Mouse (Mus musculus): ENCODE data around the gene Ccdc57. TPM values are rescaled to one million over a fixed set of nuclear protein-coding genes. Genes with fewer than 3 reads are reported as not detected.

Gene Ccdc57
- polyA plus RNA-seq, 1 experiment from 2014 or later: 8.8 TPM

DNA sequence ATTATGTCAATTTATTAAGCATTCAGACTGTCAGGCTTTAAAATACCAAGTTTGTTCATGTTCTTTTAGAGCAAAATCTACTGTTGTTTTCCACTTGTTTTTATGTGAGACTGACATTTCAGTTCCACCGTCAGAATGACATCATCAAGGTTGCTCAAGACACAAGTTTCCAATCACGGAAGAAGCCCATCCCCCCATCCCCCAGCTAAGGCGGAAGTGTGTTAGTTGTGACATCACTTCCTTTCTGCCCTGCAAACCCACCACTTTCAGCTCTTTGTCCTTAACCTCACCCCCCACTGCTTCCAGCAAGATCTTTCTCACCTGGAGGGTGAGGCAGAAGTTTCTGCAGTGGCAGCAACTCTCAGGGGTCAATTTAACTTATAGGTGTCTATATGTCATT is 16.2 kb downstream of the Ccdc57 start:
- Histone ChIP-seq H3K27me3 (replicated peaks; ENCODE audit: control insufficient read depth, insufficient read depth, low read length) (no peaks in the 10 kb centered on the region), H3K27ac (ENCODE audit: low read length) (no peak overlapping the region), H3K36me3 (ENCODE audit: control insufficient read depth, insufficient read depth) (peaks cover 13% of the 10 kb centered on the region), H3K9ac (replicated peaks; ENCODE audit: low read depth, low read length) (no peak overlapping the region), H3K4me1 (replicated peaks; ENCODE audit: control insufficient read depth, insufficient read depth, low read length) (no peaks in the 10 kb centered on the region), H3K4me2 (ENCODE audit: low read length) (no peak overlapping the region), H3K9me3 (ENCODE audit: control insufficient read depth, low read length) (no peaks in the 10 kb centered on the region), H3K4me3 (replicated peaks; ENCODE audit: low read length) (no peak overlapping the region)
- 86% methylated on average over 3 of the region's 3 CpGs for WGBS
- no peak for ATAC-seq

DNA sequence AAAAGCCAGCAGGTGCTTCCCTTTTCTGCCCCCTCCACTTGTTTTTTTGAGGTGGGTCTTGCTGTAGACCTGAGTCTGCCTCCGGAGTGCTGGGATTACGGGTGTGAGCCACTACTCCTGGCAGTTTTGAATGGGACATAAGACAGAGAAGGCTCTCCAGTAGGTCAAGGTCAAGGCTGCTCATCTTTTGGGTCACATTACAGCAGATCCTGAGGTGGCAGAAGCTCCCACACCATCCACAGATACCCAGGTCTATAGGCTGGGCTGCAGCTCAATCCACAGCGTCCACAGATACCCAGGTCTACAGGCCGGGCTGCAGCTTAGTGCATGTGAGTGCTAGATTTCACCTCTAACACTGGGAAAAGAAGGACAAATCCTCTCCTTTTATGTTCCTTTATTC is 18.9 kb downstream of the Ccdc57 start:
- Histone ChIP-seq H3K9me3 (ENCODE audit: control insufficient read depth, low read length) (no peaks in the 10 kb centered on the region), H3K27me3 (replicated peaks; ENCODE audit: control insufficient read depth, insufficient read depth, low read length) (no peaks in the 10 kb centered on the region), H3K9ac (replicated peaks; ENCODE audit: low read depth, low read length) (no peak overlapping the region), H3K4me1 (replicated peaks; ENCODE audit: control insufficient read depth, insufficient read depth, low read length) (no peaks in the 10 kb centered on the region), H3K4me3 (replicated peaks; ENCODE audit: low read length) (no peak overlapping the region), H3K27ac (ENCODE audit: low read length) (no peak overlapping the region), H3K4me2 (ENCODE audit: low read length) (no peak overlapping the region), H3K36me3 (ENCODE audit: control insufficient read depth, insufficient read depth) (peaks cover 9% of the 10 kb centered on the region)
- ATAC-seq: no peak
- 92% methylated on average over 4 of the region's 4 CpGs for WGBS

DNA sequence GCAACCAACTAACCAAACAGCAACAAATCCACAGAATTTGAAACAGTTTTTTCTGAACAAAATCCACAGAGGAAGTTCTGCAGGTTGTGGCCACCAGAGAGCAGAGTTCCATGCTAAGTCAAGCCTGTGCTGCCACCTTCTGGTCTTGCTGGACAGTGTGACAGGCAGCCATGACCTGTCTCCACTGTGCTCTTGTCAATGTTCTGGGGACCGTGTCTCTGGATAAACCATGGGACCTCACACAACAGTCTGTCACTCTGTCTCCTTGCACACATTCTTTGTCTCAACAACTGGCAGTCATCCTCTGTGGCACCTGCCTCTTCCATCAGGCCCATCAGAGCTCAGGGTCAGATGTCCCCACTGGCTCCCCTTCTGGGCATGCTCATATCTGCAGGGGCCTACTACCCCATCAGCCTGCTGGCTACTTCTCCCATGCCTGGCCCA is 27.2 kb downstream of the Ccdc57 start:
- no peaks in the 10 kb centered on the region for H3K4me1 ChIP-seq (replicated peaks; ENCODE audit: control insufficient read depth, insufficient read depth, low read length)
- no peaks in the 10 kb centered on the region for H3K9me3 ChIP-seq (ENCODE audit: control insufficient read depth, low read length)
- no peak overlapping the region for H3K4me2 ChIP-seq (ENCODE audit: low read length)
- H3K36me3 ChIP-seq (ENCODE audit: control insufficient read depth, insufficient read depth): no peaks in the 10 kb centered on the region
- 16% methylated on average over 1 of the region's 1 CpGs for WGBS
- no peaks in the 10 kb centered on the region for H3K27me3 ChIP-seq (replicated peaks; ENCODE audit: control insufficient read depth, insufficient read depth, low read length)
- H3K4me3 ChIP-seq (replicated peaks; ENCODE audit: low read length): no peak overlapping the region
- H3K9ac ChIP-seq (replicated peaks; ENCODE audit: low read depth, low read length): no peak overlapping the region
- H3K27ac ChIP-seq (ENCODE audit: low read length): no peak overlapping the region
- ATAC-seq: no peak

DNA sequence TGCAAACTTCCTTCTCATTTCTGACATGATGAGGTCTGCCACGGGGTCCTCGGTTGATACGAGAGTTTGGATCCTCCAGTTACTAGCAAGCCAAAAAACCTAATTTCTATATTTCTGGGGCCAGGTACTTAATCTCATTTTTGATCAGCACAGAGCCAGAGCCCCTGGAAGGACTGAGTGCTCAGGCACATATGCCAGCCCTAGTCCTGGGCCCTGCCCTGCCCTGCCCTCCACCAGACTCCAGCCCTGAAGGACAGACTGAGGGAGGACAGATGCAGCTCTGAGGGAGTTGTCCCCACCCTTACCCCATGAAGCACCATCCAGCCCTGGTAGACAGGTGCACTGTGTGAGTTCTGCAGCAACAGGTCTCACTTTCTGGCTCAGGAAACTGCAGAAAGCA is 28.1 kb downstream of the Ccdc57 start:
- H3K9ac ChIP-seq (replicated peaks; ENCODE audit: low read depth, low read length): no peak overlapping the region
- ATAC-seq: no peak
- WGBS: 99% methylated on average over 3 of the region's 3 CpGs

DNA sequence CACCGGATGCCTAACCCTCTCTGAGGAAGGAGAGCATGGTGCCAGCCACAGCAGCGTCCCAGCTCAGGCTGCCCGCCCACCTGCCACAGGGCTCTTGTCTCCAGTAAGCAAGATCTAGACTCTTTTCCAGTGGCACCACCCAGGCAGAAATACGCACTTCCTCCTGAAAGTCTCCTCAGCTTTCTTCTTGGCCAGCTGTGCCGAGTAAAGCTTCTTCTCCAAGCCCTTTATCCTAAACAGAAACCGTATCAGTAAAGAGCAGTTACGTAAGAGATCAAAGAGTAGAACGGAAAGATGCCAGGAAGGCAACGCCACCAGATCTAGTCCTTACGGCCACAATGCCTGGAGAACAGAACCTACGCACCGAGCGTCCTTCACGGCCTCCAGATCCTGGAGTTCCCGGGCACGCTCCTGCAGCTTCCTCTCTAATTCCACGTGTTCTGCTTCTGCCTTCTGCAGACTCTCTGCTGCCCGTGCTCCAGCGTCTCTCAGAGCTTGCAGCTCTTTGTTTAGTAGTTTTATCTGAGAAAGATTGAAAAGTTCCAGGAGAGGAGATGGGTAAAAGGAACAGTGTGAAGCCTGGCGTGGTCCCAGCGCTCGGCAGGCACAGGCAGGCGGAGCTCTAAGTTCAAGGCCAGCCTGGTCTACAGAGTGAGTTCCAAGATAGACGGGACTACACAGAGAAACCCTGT is 29.4 kb downstream of the Ccdc57 start:
- H3K4me3 ChIP-seq (replicated peaks; ENCODE audit: low read length): no peak overlapping the region
- no peak for ATAC-seq
- WGBS: 85% methylated on average over 24 of the region's 24 CpGs
- H3K4me1 ChIP-seq (replicated peaks; ENCODE audit: control insufficient read depth, insufficient read depth, low read length): no peaks in the 10 kb centered on the region
- H3K9me3 ChIP-seq (ENCODE audit: control insufficient read depth, low read length): no peaks in the 10 kb centered on the region
- H3K27me3 ChIP-seq (replicated peaks; ENCODE audit: control insufficient read depth, insufficient read depth, low read length): no peaks in the 10 kb centered on the region
- H3K4me2 ChIP-seq (ENCODE audit: low read length): no peak overlapping the region
- no peak overlapping the region for H3K9ac ChIP-seq (replicated peaks; ENCODE audit: low read depth, low read length)
- no peak overlapping the region for H3K27ac ChIP-seq (ENCODE audit: low read length)
- H3K36me3 ChIP-seq (ENCODE audit: control insufficient read depth, insufficient read depth): no peaks in the 10 kb centered on the region

More for the DNA sequence above, 28.1 kb downstream of the Ccdc57 start:
- H3K27ac ChIP-seq (ENCODE audit: low read length): no peak overlapping the region
- H3K27me3 ChIP-seq (replicated peaks; ENCODE audit: control insufficient read depth, insufficient read depth, low read length): no peaks in the 10 kb centered on the region
- no peak overlapping the region for H3K4me3 ChIP-seq (replicated peaks; ENCODE audit: low read length)
- H3K4me1 ChIP-seq (replicated peaks; ENCODE audit: control insufficient read depth, insufficient read depth, low read length): no peaks in the 10 kb centered on the region
- H3K36me3 ChIP-seq (ENCODE audit: control insufficient read depth, insufficient read depth): no peaks in the 10 kb centered on the region
- no peaks in the 10 kb centered on the region for H3K9me3 ChIP-seq (ENCODE audit: control insufficient read depth, low read length)
- no peak overlapping the region for H3K4me2 ChIP-seq (ENCODE audit: low read length)

DNA sequence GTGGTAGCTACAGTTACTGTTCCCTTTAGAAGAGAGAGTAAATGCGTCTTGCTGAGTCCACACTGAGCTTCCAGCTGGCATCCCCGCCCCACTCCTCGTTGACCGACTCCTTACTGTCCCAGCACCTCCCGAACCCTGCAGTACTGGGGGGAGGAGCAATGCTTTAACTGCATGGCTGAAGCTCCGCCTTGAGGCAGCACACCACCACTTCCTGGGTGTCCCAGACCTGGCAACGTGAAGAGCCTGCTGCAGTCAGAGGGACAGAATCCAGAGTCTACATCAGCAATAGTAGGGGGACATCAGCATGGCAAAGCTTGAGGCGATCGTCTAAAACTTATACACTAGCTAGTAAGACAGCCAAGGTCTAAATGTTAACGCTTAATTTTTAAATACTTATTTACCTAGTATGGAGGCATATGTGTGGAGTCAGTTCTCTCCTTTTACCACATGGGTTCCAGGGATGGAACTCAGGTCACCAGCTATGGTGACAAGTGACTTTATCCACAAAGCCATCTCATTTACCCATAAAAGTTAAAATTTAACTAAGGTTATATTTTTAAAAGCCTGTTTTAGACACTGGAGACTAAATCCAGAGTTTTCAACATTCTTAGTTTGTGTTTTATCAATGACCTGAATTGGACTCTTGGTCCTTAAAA is 30.1 kb downstream of the Ccdc57 start:
- Histone ChIP-seq H3K27ac (ENCODE audit: low read length) (no peak overlapping the region), H3K9ac (replicated peaks; ENCODE audit: low read depth, low read length) (no peak overlapping the region), H3K4me2 (ENCODE audit: low read length) (no peak overlapping the region), H3K9me3 (ENCODE audit: control insufficient read depth, low read length) (no peaks in the 10 kb centered on the region), H3K4me1 (replicated peaks; ENCODE audit: control insufficient read depth, insufficient read depth, low read length) (no peaks in the 10 kb centered on the region), H3K36me3 (ENCODE audit: control insufficient read depth, insufficient read depth) (no peaks in the 10 kb centered on the region), H3K4me3 (replicated peaks; ENCODE audit: low read length) (no peak overlapping the region), H3K27me3 (replicated peaks; ENCODE audit: control insufficient read depth, insufficient read depth, low read length) (no peaks in the 10 kb centered on the region)
- ATAC-seq: no peak
- 52% methylated on average over 10 of the region's 10 CpGs for WGBS

DNA sequence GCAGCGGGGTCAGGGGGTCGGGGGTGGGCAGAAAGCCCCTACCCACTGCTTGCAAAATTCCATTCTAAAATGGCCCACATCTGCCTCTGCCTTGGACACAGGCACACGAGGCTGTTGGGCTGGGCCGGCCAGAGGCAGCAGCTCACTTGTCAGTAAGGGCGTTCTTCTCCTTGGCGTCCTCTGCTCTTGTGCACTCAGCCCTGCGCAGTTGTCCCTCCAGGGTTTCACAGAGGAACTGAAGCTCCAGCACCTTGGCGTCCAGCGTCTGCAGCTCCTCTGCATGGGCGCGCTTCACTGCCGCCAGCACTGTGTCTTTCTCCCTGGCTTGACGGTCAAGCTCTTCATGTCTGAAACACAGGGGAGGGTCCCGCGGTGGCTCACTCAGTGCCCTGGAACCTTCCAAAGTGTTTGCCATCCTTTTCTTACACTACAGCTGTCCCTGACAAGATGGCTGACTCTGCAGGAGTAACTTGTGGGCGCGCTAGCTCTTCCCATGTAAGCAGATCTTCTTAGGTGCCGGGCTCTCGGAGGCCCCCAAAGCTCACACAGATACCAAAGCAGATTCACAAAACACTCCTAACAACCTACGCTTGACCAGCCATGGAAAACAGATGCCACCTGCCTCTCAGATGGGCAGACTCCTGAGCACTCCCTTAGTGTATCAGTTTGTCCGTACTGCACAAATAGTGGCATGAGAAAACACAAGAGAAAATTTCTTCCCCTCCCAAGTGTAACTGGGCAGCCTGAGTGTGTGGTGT is 30.8 kb downstream of the Ccdc57 start:
- H3K4me2 ChIP-seq (ENCODE audit: low read length): no peak overlapping the region
- H3K4me1 ChIP-seq (replicated peaks; ENCODE audit: control insufficient read depth, insufficient read depth, low read length): no peaks in the 10 kb centered on the region
- H3K36me3 ChIP-seq (ENCODE audit: control insufficient read depth, insufficient read depth): 0 out of 2 replicates have a peak, but pooled peaks cover 1% of the 10 kb centered on the region
- WGBS: 84% methylated on average over 21 of the region's 21 CpGs
- H3K9me3 ChIP-seq (ENCODE audit: control insufficient read depth, low read length): no peaks in the 10 kb centered on the region
- H3K27ac ChIP-seq (ENCODE audit: low read length): no peak overlapping the region
- H3K9ac ChIP-seq (replicated peaks; ENCODE audit: low read depth, low read length): no peak overlapping the region
- H3K27me3 ChIP-seq (replicated peaks; ENCODE audit: control insufficient read depth, insufficient read depth, low read length): no peaks in the 10 kb centered on the region
- no peak for ATAC-seq
- no peak overlapping the region for H3K4me3 ChIP-seq (replicated peaks; ENCODE audit: low read length)

DNA sequence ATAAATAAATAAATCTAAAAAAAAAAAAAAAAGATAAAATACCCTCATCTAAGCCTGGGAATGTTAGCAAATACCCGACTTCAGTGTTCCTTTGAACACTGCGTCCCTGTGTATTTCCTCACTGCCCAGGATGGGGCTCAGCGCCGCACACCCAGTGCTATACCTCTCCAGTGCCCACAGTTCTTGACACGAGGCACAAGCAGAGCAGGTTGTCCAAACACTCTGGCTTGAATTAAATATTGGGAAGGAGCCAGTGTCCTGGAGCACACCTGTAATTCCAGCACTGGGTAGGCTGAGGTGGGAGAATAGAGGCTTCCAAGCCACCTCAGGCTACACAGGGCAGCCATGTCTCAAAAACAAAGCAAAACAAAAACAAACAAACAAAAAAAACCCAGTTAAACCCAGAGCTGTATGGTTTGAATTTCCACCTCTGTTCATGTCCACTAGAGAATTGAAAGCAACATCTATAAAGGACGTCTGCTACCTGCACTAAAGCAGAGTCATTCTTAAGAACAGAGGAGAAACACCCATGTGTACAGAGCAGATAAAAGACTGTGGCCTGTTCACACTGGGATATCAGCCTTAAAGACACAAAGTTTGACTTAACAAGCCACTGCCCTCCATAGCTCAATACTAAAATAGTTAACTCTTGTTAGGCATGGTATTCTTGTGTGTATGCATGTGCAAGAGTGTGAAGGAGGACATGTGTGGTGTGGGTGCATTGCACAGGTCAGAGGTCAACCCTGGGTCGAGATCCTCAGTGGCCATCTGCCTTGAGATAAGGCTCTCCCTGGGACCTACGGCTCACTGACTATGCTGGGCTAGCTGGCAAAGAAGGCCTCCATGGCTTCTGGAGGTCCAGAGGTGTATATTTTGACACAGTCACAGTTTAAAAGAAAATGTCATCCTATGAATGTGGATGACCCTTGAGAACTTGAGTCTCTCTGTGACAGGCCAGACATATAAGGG is 32.1 kb downstream of the Ccdc57 start:
- Histone ChIP-seq H3K4me2 (ENCODE audit: low read length) (no peak overlapping the region), H3K4me3 (replicated peaks; ENCODE audit: low read length) (no peak overlapping the region), H3K27ac (ENCODE audit: low read length) (no peak overlapping the region), H3K36me3 (ENCODE audit: control insufficient read depth, insufficient read depth) (peaks cover 9% of the 10 kb centered on the region; the same call in 1 of the 2 replicates), H3K9ac (replicated peaks; ENCODE audit: low read depth, low read length) (no peak overlapping the region), H3K9me3 (ENCODE audit: control insufficient read depth, low read length) (no peaks in the 10 kb centered on the region), H3K27me3 (replicated peaks; ENCODE audit: control insufficient read depth, insufficient read depth, low read length) (no peaks in the 10 kb centered on the region), H3K4me1 (replicated peaks; ENCODE audit: control insufficient read depth, insufficient read depth, low read length) (no peaks in the 10 kb centered on the region)
- ATAC-seq: no peak
- WGBS: 94% methylated on average over 8 of the region's 8 CpGs
